Mouse (Mus musculus): ENCODE data around the gene Gpx2.

DNA sequence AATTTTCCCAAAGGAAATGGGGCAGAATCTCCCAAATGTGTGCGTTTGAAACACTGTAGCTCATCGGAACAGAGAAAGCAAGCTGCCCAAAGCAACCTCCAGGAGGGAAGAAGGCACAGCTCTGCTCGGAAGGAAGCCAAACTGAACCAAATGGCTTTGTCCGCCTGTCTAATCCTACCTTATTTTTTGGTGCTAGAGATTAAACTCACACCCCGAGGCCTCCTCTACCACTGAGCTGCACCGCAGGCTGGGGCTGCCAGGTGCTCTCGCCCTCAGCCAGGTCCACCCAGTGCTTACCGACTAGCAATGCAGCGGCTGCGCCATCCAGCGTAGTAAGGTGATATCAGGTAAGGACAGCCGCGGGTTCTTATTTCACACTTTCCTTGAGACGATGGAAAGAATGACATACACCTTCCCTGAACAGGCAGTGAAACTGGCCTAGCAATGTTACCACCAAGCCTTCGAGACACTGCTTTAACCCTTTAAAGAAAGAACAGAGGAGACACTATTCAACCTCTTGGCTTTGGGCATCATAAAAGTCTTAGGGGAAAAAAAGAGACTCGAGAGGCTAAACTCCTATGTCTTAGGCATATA is 44.4 kb downstream of the Gpx2 start:
- TF ChIP-seq CTCF (IDR thresholded peaks at IDR 0.05; ENCODE audit: low read depth, low read length) (no peak), POLR2A (IDR thresholded peaks at IDR 0.05; ENCODE audit: extremely low read depth, insufficient read depth, low read length) (no peak)

All from liver, adult 2 months (tissue).